Mouse (Mus musculus) 416B (cell line): Measurements from ENCODE around the gene Acadvl.

Experiments
- DNase-seq: peaks from one replicate; pipeline ENCODE4 v3.0.0; 2011; ENCODE audit warnings: low read depth

Gene Acadvl

GRCm38 (mm10) chr11:70014880-70015558 lies at the start of gene Acadvl:
Acadvl (minus strand) TSS chr11:70015411.
- peak; percentile 91 for DNase-seq

DNA sequence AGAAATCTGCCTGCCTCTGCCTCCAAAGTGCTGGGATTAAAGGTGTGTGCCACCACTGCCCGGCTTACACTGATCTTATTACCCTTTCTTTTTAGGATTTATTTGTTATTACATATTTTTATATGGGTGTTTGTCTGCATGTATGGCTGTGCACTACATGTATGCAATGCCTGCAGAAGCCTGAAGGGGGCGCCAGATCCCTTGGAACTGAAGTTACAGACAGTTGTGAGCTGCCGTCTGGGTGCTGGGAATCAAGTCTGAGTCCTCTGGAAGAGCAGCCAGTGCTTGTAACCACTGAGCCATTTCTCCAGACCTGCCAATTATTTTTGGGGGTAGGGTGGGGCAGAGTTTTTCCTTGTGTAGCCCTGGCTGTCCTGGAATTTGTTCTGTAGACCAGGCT lies 47.8 kb upstream of the Acadvl start:
- no peak for DNase-seq

DNA sequence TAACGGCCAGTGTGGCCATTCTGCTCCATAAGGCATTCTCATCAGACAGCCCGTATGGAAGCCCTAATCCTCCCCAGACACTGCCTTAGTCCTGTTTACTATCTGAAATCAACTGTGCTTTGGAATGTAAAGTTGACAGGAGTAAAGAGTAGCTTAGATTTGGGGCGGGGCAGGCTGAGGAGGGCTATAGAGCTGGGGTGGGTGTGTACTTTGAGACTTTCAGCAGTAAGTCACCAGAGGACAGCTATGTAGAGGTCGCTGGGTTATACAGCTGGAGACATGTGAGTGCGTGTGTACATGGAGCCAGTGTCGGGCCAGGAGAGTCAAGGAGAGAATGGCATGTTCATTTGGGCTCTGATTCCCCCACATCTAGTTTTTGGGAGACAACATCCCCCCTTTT lies 44.7 kb upstream of the Acadvl start:
- DNase-seq = no peak

- no peak for DNase-seq
Observed at GRCm38 (mm10) chr11:70057805-70058204, 42.6 kb upstream of the Acadvl start.

- DNase-seq = peak; percentile 65
Observed at GRCm38 (mm10) chr11:70055618-70056214, 40.5 kb upstream of the Acadvl start.

- DNase-seq = no peak
Observed at GRCm38 (mm10) chr11:70053898-70054570, 38.8 kb upstream of the Acadvl start, which contains the start of gene Asgr1. Asgr1 (plus strand) TSS chr11:70054085.

DNA sequence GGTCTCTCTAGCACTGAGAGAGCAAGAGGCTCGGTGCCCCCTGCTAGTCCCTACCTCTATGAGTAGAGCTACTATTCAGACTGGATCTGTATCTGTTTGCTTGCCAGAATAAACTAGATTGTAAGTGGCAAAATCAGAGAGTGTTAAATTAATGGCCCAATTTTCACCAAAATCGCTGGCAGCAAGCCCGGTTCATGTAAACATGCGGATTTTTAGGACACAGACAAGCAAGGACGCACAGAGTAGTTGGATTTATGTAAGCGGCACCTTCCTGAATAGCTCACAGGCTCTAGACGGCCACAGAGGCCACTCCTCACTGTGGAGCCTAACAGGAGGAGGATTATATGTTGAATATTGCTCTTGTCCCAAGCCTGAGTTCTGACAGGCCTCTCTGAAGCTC lies 37.9 kb upstream of the Acadvl start:
- DNase-seq = no peak

GRCm38 (mm10) chr11:70049816-70050215 lies 34.6 kb upstream of the Acadvl start:
- DNase-seq = peak; percentile 46

GRCm38 (mm10) chr11:70049366-70049765 lies 34.2 kb upstream of the Acadvl start:
- no peak for DNase-seq

DNA sequence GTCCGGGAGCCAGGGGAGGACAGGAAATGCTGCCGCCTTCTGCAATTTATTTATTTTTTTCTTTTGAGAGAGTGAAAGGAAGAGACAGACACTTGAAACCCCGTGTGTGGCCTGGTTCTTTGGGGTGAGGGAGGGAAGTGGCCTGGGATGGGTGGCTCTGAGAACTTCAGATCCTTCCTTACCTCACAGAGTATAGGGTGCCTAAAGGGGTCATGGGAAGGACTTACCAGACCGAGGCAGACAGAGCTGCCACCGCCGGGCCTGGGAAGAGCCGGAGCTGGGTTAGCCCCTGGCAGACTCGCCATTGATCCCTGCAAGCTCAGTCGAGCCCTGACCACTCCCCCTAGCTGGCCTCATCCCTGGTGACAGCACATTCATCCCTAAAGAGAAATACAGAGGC lies 30.2 kb upstream of the Acadvl start:
- DNase-seq = no peak

DNA sequence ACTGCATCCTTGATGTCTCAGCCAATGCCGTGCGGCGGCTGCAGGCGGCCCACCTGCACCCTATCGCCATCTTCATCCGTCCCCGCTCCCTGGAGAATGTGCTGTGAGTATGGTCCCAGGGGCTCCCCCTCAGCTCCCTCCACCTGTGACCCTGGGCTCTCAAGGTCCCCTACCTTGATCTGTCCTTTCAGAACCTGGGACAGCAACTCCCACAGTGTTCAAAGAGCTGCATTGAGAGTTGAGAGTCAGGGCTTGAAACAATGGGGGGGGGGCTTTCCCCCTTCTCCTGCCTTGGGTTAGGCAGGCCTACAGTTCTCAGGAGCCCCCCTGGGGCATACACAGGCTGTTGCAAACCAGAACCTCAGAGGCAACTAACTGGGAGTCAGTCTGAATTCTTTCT lies 28.5 kb upstream of the Acadvl start:
- no peak for DNase-seq

- no peak for DNase-seq
Observed at GRCm38 (mm10) chr11:70042309-70043085, 27.3 kb upstream of the Acadvl start.

- no peak for DNase-seq
Observed at GRCm38 (mm10) chr11:70040184-70040583, 25.0 kb upstream of the Acadvl start.

DNA sequence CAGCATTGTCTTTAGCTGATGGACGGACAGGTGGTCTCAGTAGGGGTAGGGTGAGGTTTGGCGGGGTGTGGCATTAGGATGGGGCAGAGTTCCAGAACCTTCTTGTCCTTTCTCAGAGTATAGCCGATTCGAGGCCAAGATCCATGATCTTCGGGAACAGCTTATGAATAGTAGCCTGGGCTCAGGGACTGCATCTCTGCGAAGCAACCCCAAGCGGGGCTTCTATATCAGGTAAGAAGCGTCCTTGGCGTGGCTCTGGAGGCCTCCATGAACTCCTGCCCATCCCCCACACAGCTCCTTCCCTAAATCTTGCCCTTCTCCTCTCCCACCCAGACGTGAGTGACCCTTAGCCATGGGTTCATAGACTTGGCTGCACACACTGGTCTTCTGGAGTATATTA lies 24.4 kb upstream of the Acadvl start:
- DNase-seq = no peak

- DNase-seq = no peak
Observed at GRCm38 (mm10) chr11:70038174-70038573, 23.0 kb upstream of the Acadvl start.

GRCm38 (mm10) chr11:70031321-70031670 lies 16.1 kb upstream of the Acadvl start:
- DNase-seq = no peak

- DNase-seq = no peak
Observed at GRCm38 (mm10) chr11:70030651-70031320, 15.6 kb upstream of the Acadvl start.

DNA sequence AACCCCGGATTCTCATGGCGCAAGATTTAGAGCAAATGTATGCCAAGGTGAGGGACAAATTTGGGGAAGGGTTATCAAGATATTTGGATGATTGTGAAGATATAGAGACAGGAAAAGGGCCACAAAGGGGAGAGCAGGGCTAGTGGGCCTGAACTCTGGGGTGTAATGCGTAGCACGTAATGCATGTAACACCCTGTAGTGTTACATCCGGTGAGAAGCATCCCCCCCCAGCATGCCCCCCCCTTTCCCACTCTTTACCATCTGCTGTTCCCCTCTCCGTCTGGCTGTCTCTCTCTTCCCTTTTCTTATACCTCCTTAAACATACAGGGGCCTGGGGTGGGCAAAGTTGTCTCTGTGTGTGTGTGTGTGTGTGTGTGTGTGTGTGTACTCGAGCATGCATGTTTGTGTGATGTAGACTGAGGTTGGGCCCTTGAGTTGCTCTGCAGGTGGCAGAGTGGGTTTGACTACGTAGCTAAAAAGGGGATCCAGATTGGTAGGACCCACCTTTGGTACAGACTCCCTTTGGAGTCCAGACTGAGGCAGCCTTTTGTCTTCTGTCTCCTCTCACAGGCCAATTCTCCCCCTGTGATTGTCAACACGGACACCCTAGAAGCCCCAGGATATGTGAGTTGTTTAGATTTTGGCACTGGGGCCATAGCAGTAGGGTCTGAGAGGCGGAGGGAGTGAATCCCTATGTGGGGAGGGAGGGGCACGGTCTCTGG lies 14.8 kb upstream of the Acadvl start:
- no peak for DNase-seq

GRCm38 (mm10) chr11:70029130-70029801 lies 14.1 kb upstream of the Acadvl start:
- DNase-seq = no peak

- no peak for DNase-seq
Observed at GRCm38 (mm10) chr11:70028401-70029129, 13.4 kb upstream of the Acadvl start.
